Mouse (Mus musculus): ENCODE data around the gene Tet1.
A peak's percentile ranks its signal among the peaks of the same experiment; 100 is the strongest.

Tet1 gene

GRCm38 (mm10) chr10:62892549-62893232 lies 16.1 kb downstream of the Tet1 start:
- DNase-seq (ENCODE audit: low read depth, low spot score), result no peak

GRCm38 (mm10) chr10:62891025-62891424 lies 17.8 kb downstream of the Tet1 start:
- DNase-seq (ENCODE audit: low read depth, low spot score), result no peak

- peak; percentile 19 for DNase-seq (ENCODE audit: low read depth, low spot score)
Measured at GRCm38 (mm10) chr10:62886799-62887591, 21.8 kb downstream of the Tet1 start.

- peak; percentile 39 for DNase-seq (ENCODE audit: low read depth, low spot score)
Measured at GRCm38 (mm10) chr10:62885969-62886798, 22.6 kb downstream of the Tet1 start.

GRCm38 (mm10) chr10:62885460-62885859 lies 23.3 kb downstream of the Tet1 start:
- DNase-seq (ENCODE audit: low read depth, low spot score), result no peak

- no peak for DNase-seq (ENCODE audit: low read depth, low spot score)
Measured at GRCm38 (mm10) chr10:62884517-62884916, 24.3 kb downstream of the Tet1 start.

GRCm38 (mm10) chr10:62883933-62884372 lies 24.8 kb downstream of the Tet1 start:
- DNase-seq (ENCODE audit: low read depth, low spot score), result peak; percentile 55

- DNase-seq (ENCODE audit: low read depth, low spot score), result peak; percentile 64
Measured at GRCm38 (mm10) chr10:62881211-62881610, 27.6 kb downstream of the Tet1 start.

GRCm38 (mm10) chr10:62878056-62878455 lies 30.7 kb downstream of the Tet1 start:
- DNase-seq (ENCODE audit: low read depth, low spot score), result no peak

GRCm38 (mm10) chr10:62875565-62875964 lies 33.2 kb downstream of the Tet1 start:
- no peak for DNase-seq (ENCODE audit: low read depth, low spot score)

GRCm38 (mm10) chr10:62874828-62875227 lies 34.0 kb downstream of the Tet1 start:
- no peak for DNase-seq (ENCODE audit: low read depth, low spot score)

GRCm38 (mm10) chr10:62866035-62866791 lies 42.6 kb downstream of the Tet1 start:
- no peak for DNase-seq (ENCODE audit: low read depth, low spot score)

- peak; percentile 57 for DNase-seq (ENCODE audit: low read depth, low spot score)
Measured at GRCm38 (mm10) chr10:62865167-62866034, 43.4 kb downstream of the Tet1 start.

GRCm38 (mm10) chr10:62863563-62863962 lies 45.2 kb downstream of the Tet1 start:
- no peak for DNase-seq (ENCODE audit: low read depth, low spot score)

GRCm38 (mm10) chr10:62862435-62862834 lies 46.4 kb downstream of the Tet1 start:
- peak; percentile 73 for DNase-seq (ENCODE audit: low read depth, low spot score)

GRCm38 (mm10) chr10:62858967-62859366 lies 49.8 kb downstream of the Tet1 start:
- DNase-seq (ENCODE audit: low read depth, low spot score), result peak; percentile 56

- DNase-seq (ENCODE audit: low read depth, low spot score), result no peak
Measured at GRCm38 (mm10) chr10:62856690-62857290, 52.0 kb downstream of the Tet1 start.

GRCm38 (mm10) chr10:62854992-62855391 lies 53.8 kb downstream of the Tet1 start:
- DNase-seq (ENCODE audit: low read depth, low spot score), result no peak

GRCm38 (mm10) chr10:62854581-62854980 lies 54.2 kb downstream of the Tet1 start:
- no peak for DNase-seq (ENCODE audit: low read depth, low spot score)

GRCm38 (mm10) chr10:62851578-62851977 lies 57.2 kb downstream of the Tet1 start:
- DNase-seq (ENCODE audit: low read depth, low spot score), result peak; percentile 44

Measured in CD4-positive, CD25-positive, alpha-beta regulatory T cell, adult 2 months (primary cell).